Mouse (Mus musculus): ENCODE measurements around the gene Fam84a.

Fam84a gene

GRCm38 (mm10) chr12:14151921-14152320 lies at the start of gene Fam84a:
TSS of gene Fam84a (minus strand) at chr12:14152054.
- DNase-seq = peak; percentile 93

- DNase-seq = no peak
These were observed 43.6 kb upstream of the Fam84a start for GRCm38 (mm10) chr12:14195479-14195878.

GRCm38 (mm10) chr12:14186689-14187195 lies 34.9 kb upstream of the Fam84a start:
- no peak for DNase-seq

GRCm38 (mm10) chr12:14165713-14166112 lies 13.9 kb upstream of the Fam84a start:
- DNase-seq = peak; percentile 5

- DNase-seq = no peak
These were observed 13.1 kb upstream of the Fam84a start for GRCm38 (mm10) chr12:14164936-14165335.

- DNase-seq = peak; percentile 62
These were observed 572 bp upstream of the Fam84a start for GRCm38 (mm10) chr12:14152426-14152825.

- DNase-seq = peak; percentile 25
These were observed 770 bp downstream of the Fam84a start for GRCm38 (mm10) chr12:14150936-14151631.

- no peak for DNase-seq
These were observed 1.3 kb downstream of the Fam84a start for GRCm38 (mm10) chr12:14150568-14150909.

- peak; percentile 75 for DNase-seq
These were observed 1.8 kb downstream of the Fam84a start for GRCm38 (mm10) chr12:14149843-14150567.

GRCm38 (mm10) chr12:14149022-14149842 lies 2.6 kb downstream of the Fam84a start:
- DNase-seq = no peak

- no peak for DNase-seq
These were observed 14.8 kb downstream of the Fam84a start for GRCm38 (mm10) chr12:14137046-14137445.

- DNase-seq = no peak
These were observed 37.1 kb downstream of the Fam84a start for GRCm38 (mm10) chr12:14114730-14115129.

GRCm38 (mm10) chr12:14096944-14097343 lies 54.9 kb downstream of the Fam84a start:
- no peak for DNase-seq
